Mouse (Mus musculus): ENCODE measurements at regions not wholly inside any gene's neighbourhood (a gene's known extent, or its start where the extent isn't known, plus 50 kb on each side); places are given as distances from the start of the nearest gene placed in this dataset.

DNA sequence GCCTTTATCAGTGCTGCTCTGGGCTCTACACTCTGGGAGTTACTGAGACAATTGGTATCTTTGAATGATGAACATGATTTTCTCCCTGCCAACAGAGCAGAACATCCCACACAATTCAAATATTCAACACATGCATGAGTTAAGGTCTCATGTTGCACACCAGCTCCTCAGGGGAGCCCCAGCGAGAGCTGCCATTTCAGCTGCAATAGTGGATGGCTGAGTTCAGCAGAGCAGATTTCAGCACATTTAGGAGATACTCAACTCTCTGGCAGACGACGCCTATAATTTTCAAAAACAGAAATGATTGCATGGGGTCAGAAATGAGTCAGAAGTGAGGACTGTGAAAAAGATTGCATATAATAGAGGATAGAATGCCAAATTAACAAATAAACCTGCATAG is 105.6 kb upstream of the Tyw5 start:
- no peak for ATAC-seq
- Histone ChIP-seq H3K4me3 (ENCODE audit: low read depth, low read length) (no peak overlapping the region), H3K4me2 (ENCODE audit: low read depth, low read length) (no peak overlapping the region), H3K27me3 (ENCODE audit: insufficient read depth, low read length) (no peaks in the 10 kb centered on the region), H3K9me3 (ENCODE audit: low read length) (no peaks in the 10 kb centered on the region), H3K27ac (ENCODE audit: low read depth) (no peak overlapping the region), H3K36me3 (replicated peaks; ENCODE audit: insufficient read depth, low read length) (no peaks in the 10 kb centered on the region), H3K9ac (replicated peaks) (no peak overlapping the region), H3K4me1 (ENCODE audit: insufficient read depth) (no peaks in the 10 kb centered on the region)
- 74% methylated on average over 3 of the region's 3 CpGs for WGBS (ENCODE audit: insufficient replicate concordance)
- DNase-seq = no peak
- TF ChIP-seq EP300 (IDR thresholded peaks at IDR 0.05; ENCODE audit: low read depth) = no peak
- TF ChIP-seq CTCF (IDR thresholded peaks at IDR 0.05; ENCODE audit: low read depth) = no peak

GRCm38 (mm10) chr1:57525965-57526364 is 119.1 kb upstream of the Tyw5 start:
- no peaks in the 10 kb centered on the region for H3K27me3 ChIP-seq (ENCODE audit: insufficient read depth, low read length)
- WGBS (ENCODE audit: insufficient replicate concordance) = 69% methylated on average over 4 of the region's 4 CpGs
- no peak for ATAC-seq
- no peaks in the 10 kb centered on the region for H3K4me1 ChIP-seq (ENCODE audit: insufficient read depth)
- DNase-seq = no peak
- no peaks in the 10 kb centered on the region for H3K9me3 ChIP-seq (ENCODE audit: low read length)
- H3K27ac ChIP-seq (ENCODE audit: low read depth) = no peak overlapping the region
- H3K4me3 ChIP-seq (ENCODE audit: low read depth, low read length) = no peak overlapping the region
- TF ChIP-seq EP300 (IDR thresholded peaks at IDR 0.05; ENCODE audit: low read depth) = no peak
- no peak for TF ChIP-seq CTCF (IDR thresholded peaks at IDR 0.05; ENCODE audit: low read depth)
- H3K9ac ChIP-seq (replicated peaks) = no peak overlapping the region
- H3K4me2 ChIP-seq (ENCODE audit: low read depth, low read length) = no peak overlapping the region
- no peaks in the 10 kb centered on the region for H3K36me3 ChIP-seq (replicated peaks; ENCODE audit: insufficient read depth, low read length)

DNA sequence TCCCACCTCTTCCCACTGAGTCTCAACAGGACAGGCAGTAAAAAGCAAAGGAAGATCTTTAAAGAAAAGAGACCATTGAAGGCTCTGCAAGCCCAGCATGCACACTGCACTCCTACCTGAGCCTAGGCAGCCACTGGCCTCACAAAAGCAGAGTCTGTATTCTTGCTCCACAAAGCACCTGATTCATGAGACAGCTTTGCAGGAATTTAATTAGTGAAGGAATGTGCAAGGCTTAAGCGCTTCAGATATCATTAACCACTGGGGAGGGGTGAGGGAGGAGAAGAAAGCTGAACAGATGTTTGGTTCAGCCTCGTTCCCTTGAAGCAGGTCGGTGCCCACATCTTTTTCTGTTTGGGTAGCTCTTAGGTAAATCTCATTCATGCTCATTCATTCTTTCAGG is 121.8 kb upstream of the Tyw5 start:
- no peak overlapping the region for H3K27ac ChIP-seq (ENCODE audit: low read depth)
- no peaks in the 10 kb centered on the region for H3K9me3 ChIP-seq (ENCODE audit: low read length)
- no peaks in the 10 kb centered on the region for H3K4me1 ChIP-seq (ENCODE audit: insufficient read depth)
- no peak for TF ChIP-seq EP300 (IDR thresholded peaks at IDR 0.05; ENCODE audit: low read depth)
- no peak for TF ChIP-seq CTCF (IDR thresholded peaks at IDR 0.05; ENCODE audit: low read depth)
- ATAC-seq = no peak
- no peak overlapping the region for H3K4me2 ChIP-seq (ENCODE audit: low read depth, low read length)
- DNase-seq = no peak
- no peaks in the 10 kb centered on the region for H3K27me3 ChIP-seq (ENCODE audit: insufficient read depth, low read length)
- no peak overlapping the region for H3K9ac ChIP-seq (replicated peaks)
- H3K4me3 ChIP-seq (ENCODE audit: low read depth, low read length) = no peak overlapping the region
- WGBS (ENCODE audit: insufficient replicate concordance) = 64% methylated on average over 3 of the region's 3 CpGs
- no peaks in the 10 kb centered on the region for H3K36me3 ChIP-seq (replicated peaks; ENCODE audit: insufficient read depth, low read length)

DNA sequence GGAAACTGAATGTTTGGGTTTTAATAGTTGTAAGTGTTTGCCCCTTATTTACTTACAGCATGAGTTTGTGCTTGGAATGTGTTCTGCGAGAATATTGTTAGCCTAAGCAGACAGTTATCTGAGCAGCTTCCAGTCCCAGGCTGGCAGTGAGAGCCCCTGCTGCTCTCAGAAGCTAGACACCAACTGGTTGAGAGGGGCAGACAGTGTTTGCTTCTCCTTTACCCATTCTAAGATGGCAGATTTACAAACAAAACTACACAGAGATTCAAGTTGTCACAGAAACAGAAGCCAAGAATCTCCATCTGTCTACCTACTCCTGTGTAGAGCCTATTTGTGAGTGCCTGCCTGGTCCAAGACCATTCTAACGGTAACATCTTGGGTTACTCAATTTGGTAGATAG is 122.4 kb upstream of the Tyw5 start:
- no peaks in the 10 kb centered on the region for H3K4me1 ChIP-seq (ENCODE audit: insufficient read depth)
- H3K4me2 ChIP-seq (ENCODE audit: low read depth, low read length) = no peak overlapping the region
- H3K27ac ChIP-seq (ENCODE audit: low read depth) = no peak overlapping the region
- H3K9ac ChIP-seq (replicated peaks) = no peak overlapping the region
- H3K27me3 ChIP-seq (ENCODE audit: insufficient read depth, low read length) = no peaks in the 10 kb centered on the region
- no peaks in the 10 kb centered on the region for H3K36me3 ChIP-seq (replicated peaks; ENCODE audit: insufficient read depth, low read length)
- ATAC-seq (no peak), DNase-seq (no peak)
- 75% methylated on average over 2 of the region's 2 CpGs for WGBS (ENCODE audit: insufficient replicate concordance)
- no peak overlapping the region for H3K4me3 ChIP-seq (ENCODE audit: low read depth, low read length)
- no peaks in the 10 kb centered on the region for H3K9me3 ChIP-seq (ENCODE audit: low read length)
- no peak for TF ChIP-seq CTCF (IDR thresholded peaks at IDR 0.05; ENCODE audit: low read depth)
- TF ChIP-seq EP300 (IDR thresholded peaks at IDR 0.05; ENCODE audit: low read depth) = no peak

DNA sequence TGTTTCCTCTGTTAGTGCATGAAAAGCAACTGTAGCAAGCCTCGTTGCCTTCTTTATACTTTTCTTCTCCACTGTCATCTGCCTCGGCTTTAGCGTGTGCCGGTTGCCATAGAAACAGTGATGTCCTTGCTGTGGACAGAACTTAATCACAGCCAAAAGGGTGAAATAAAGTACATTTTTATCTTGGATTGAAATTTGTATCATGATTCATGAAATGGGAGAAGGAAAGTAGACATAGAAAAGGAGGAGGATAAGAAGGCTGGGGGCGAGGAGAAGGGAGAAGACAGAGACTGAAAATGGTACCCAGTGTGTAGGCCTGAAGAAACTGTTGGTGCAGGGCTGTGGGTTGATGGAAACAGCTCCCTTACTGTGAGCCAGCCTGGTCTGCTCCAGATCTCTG is 130.5 kb upstream of the Tyw5 start:
- Histone ChIP-seq H3K27me3 (ENCODE audit: insufficient read depth, low read length) (no peaks in the 10 kb centered on the region), H3K4me3 (ENCODE audit: low read depth, low read length) (no peak overlapping the region), H3K9ac (replicated peaks) (no peak overlapping the region), H3K4me2 (ENCODE audit: low read depth, low read length) (no peak overlapping the region), H3K36me3 (replicated peaks; ENCODE audit: insufficient read depth, low read length) (no peaks in the 10 kb centered on the region), H3K9me3 (ENCODE audit: low read length) (no peaks in the 10 kb centered on the region), H3K27ac (ENCODE audit: low read depth) (no peak overlapping the region), H3K4me1 (ENCODE audit: insufficient read depth) (no peaks in the 10 kb centered on the region)
- WGBS (ENCODE audit: insufficient replicate concordance) = 84% methylated on average over 5 of the region's 5 CpGs
- DNase-seq = no peak
- ATAC-seq = no peak
- no peak for TF ChIP-seq CTCF (IDR thresholded peaks at IDR 0.05; ENCODE audit: low read depth)
- no peak for TF ChIP-seq EP300 (IDR thresholded peaks at IDR 0.05; ENCODE audit: low read depth)

GRCm38 (mm10) chr1:57544684-57545083 is 137.8 kb upstream of the Tyw5 start:
- no peak for DNase-seq
- H3K27ac ChIP-seq (ENCODE audit: low read depth) = no peak overlapping the region
- H3K9ac ChIP-seq (replicated peaks) = no peak overlapping the region
- no peak for ATAC-seq
- 64% methylated on average over 3 of the region's 3 CpGs for whole genome bisulfite sequencing (ENCODE audit: insufficient replicate concordance)
- no peaks in the 10 kb centered on the region for H3K27me3 ChIP-seq (ENCODE audit: insufficient read depth, low read length)
- TF ChIP-seq EP300 (IDR thresholded peaks at IDR 0.05; ENCODE audit: low read depth) (no peak), CTCF (IDR thresholded peaks at IDR 0.05; ENCODE audit: low read depth) (no peak)
- H3K4me2 ChIP-seq (ENCODE audit: low read depth, low read length) = no peak overlapping the region
- no peak overlapping the region for H3K4me3 ChIP-seq (ENCODE audit: low read depth, low read length)
- no peaks in the 10 kb centered on the region for H3K4me1 ChIP-seq (ENCODE audit: insufficient read depth)
- no peaks in the 10 kb centered on the region for H3K36me3 ChIP-seq (replicated peaks; ENCODE audit: insufficient read depth, low read length)
- no peaks in the 10 kb centered on the region for H3K9me3 ChIP-seq (ENCODE audit: low read length)
